In the genomic region with DNA sequence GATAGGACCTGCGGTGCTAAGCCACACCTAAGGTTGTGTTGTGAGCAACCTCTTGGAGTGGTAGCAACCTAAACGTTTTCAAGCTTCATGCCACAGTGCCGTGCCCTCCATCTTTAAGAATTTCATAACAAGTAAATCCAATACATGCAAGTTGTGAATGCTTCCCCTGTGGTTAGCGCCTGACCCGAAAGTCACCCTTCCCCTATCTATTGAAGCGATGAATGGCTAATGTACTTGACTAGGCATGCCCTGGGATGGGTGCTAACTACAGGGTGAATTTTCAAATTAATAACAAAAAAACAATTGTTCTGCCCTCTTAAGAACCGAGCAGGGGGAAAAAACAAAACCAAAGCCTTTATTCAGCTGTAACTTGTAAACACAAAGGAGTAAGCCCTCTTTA, we compare ENCODE assay signal across 22 mouse cellular contexts.
"Had no signal": no experiment of that assay in that cellular context is flagged by ENCODE, and none has a peak within 500 bp of the region (broad histone marks: within the 10 kb centered on the region; RNA-seq: fewer than 3 reads in every experiment).

No protein-coding gene starts in this region.

- H3K36me3 ChIP-seq: heart, embryonic 10.5 days; heart, embryonic 12.5 days; hindbrain, embryonic 13.5 days; hindbrain, embryonic 15.5 days; kidney, embryonic 15.5 days; limb, embryonic 13.5 days; limb, embryonic 15.5 days had no signal

- H3K27ac ChIP-seq: heart, embryonic 10.5 days; hindbrain, embryonic 13.5 days; hindbrain, embryonic 15.5 days; hindbrain, postnatal 0 days; kidney, embryonic 15.5 days; kidney, postnatal 0 days; limb, embryonic 13.5 days; limb, embryonic 15.5 days had no signal

- H3K27me3 ChIP-seq: heart, embryonic 12.5 days; hindbrain, embryonic 13.5 days; hindbrain, embryonic 15.5 days; kidney, embryonic 15.5 days; limb, embryonic 13.5 days; limb, embryonic 15.5 days had no signal

- ATAC-seq: hindbrain, postnatal 0 days; intestine, embryonic 16.5 days had no signal

- DNase-seq: gastrocnemius, postnatal 14 days; gastrocnemius, postnatal 36 days; heart, adult 18-20 months; heart, postnatal 10 days; kidney, adult 11 months; kidney, adult 2 months; kidney, adult 9 months; kidney, postnatal 14 days; kidney, postnatal 36 days; layer of hippocampus, adult 9-11 months; layer of hippocampus, postnatal 36 days; left cerebral cortex, postnatal 4 days had no signal

- H3K9ac ChIP-seq: heart, embryonic 12.5 days; hindbrain, embryonic 13.5 days; hindbrain, embryonic 15.5 days; kidney, embryonic 15.5 days; limb, embryonic 13.5 days; limb, embryonic 15.5 days had no signal

- H3K4me2 ChIP-seq: heart, embryonic 12.5 days; hindbrain, embryonic 13.5 days; hindbrain, embryonic 15.5 days; kidney, embryonic 15.5 days; limb, embryonic 13.5 days; limb, embryonic 15.5 days had no signal

- H3K4me3 ChIP-seq: heart, embryonic 10.5 days; heart, embryonic 12.5 days; hindbrain, embryonic 13.5 days; hindbrain, embryonic 15.5 days; kidney, embryonic 15.5 days; limb, embryonic 13.5 days; limb, embryonic 15.5 days had no signal

- H3K9me3 ChIP-seq: heart, embryonic 10.5 days; heart, embryonic 12.5 days; hindbrain, embryonic 13.5 days; hindbrain, embryonic 15.5 days; kidney, embryonic 15.5 days; limb, embryonic 13.5 days; limb, embryonic 15.5 days had no signal
